Mouse (Mus musculus) heart, adult 18-20 months (tissue): ENCODE data around the gene Zfp248. TPM values are rescaled to one million over a fixed set of nuclear protein-coding genes. Genes with fewer than 3 reads are reported as not detected.

Experiments
- DNase-seq, 2 experiments: peaks; one replicate each; pipeline ENCODE4 v3.0.0; 2021 to 2022; ENCODE audit warnings: mixed read lengths in 1 of 2
- long read RNA-seq, 2 experiments: library from polyadenylated mRNA; stranded (forward); transcript quantifications; one replicate each; pipeline ENCODE4 v2.0.0; 2021
- total RNA-seq, 2 experiments: library from RNA; stranded (reverse); gene quantifications; 2 replicates each; pipeline ENCODE4 v1.2.3; 2021

Zfp248 gene
- total RNA-seq = 1 to 10 TPM; 2.0 to 2.3 TPM
- long read RNA-seq, experiment 1, partial matches to known transcripts = 0 of 1 reads
- long read RNA-seq, experiment 1, other reads (novel, unspliced or antisense) = 1 of 1 reads
- long read RNA-seq, experiment 2 = 0 reads

DNA sequence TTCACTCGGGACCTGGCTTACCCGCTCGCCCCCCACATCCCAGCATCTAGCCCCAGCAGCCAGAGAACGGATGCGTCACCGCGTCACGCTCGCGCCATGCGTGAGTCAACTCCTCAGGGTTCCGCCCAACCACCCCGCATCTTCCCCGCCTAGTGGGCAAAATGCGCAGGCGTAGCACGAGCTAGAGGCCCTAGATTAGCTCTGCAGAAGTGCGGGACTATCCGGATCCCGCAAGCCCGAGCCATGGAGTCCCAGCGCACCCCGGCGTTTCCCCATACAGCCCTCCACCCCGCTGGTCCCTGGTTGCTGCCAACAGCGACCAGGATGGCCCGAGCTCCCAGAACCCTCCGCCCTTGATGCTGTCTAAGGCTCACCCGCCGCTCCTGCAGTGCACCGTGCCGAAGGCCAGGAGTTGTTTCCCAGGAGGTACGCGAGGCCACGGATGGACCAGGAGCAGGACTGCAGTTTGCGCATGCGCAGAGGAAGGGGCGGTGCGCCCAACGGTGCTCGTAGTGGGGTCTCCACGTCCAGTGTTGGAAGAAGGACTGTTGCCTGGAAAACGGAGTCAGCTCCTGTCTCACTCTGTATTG is at the start of gene Zfp248:
Gene Zfp248 (minus strand): TSS at position 487 of the 590 bp plus-strand sequence.
- DNase-seq = peak; percentile 89 to 93

DNA sequence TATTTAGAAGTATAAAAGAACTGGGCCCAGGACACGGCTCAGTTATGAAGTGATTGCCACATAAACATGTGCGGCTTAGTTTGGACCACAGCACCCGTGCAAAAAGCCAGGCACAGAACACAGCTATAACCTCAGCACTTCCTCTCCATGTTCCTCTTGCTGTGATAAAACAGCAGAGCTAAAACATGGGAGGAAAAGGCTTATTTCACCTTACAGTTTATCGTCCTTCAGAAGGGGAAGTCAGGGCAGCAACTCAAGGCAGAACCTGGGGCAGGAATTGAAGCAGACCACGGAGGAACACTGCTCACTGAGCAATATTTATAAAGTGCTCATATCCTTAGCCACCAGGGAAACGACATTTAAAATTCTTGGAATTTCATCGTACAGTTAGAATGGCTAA is 43.7 kb upstream of the Zfp248 start:
- DNase-seq = no peak

DNA sequence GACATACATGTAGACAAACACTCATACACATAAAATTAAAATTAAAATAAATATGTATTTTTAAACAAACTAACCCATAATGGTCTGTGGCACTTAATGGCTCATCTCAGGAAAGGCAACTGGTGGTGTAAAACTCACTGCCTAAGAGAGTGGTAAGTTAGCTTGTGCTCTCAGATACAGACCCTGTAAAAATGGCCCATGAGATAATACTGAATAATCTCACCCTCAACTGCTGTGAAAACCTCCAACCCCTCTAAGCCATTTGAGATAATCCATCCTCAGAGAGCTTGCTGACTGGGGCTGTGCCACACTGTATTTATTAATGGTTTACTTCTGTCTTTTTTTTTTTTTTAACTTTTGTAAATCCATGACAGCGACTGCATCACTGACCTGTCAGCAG is 26.8 kb upstream of the Zfp248 start:
- DNase-seq = no peak

DNA sequence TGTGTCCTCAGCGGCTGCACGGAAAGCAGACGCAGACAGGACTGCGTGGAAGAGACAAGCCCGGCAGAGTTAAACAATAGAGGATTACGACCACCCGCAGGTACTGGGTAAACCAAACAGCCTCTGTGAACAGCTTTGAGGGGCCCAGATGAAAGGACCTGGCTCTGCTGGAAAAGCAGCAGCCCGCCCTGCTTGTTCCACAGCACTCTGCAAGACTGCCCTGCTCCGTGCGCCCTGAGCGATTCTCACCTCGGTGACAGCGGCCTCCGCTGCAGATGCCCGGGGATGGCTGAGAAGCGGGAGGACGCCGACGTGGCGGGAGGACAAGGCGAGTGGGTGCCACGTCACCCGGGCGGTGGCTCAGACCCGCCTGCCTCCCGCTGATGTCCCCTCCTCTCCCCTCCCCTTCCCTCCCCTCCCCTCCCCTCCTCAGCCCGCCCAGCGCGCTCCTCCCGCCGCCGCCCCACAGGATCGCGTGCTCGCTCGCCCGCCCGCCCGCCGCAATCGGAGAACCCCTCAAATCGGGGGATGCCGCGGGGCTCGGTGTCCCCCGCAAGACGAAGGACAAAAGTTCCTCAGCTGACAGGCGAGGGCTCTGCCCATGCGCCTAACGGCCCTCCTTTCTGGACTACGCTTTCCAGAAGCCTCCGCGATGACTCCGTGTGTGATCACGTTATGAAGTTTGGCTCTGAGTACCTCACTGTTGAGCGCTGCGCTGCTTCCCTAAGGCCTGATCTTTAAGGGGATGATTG is 23.8 kb upstream of the Zfp248 start, which contains the start of gene Zfp9:
Gene Zfp9 (minus strand): TSS at position 364 of the 752 bp plus-strand sequence.
- DNase-seq = peak; percentile 83 to 91

DNA sequence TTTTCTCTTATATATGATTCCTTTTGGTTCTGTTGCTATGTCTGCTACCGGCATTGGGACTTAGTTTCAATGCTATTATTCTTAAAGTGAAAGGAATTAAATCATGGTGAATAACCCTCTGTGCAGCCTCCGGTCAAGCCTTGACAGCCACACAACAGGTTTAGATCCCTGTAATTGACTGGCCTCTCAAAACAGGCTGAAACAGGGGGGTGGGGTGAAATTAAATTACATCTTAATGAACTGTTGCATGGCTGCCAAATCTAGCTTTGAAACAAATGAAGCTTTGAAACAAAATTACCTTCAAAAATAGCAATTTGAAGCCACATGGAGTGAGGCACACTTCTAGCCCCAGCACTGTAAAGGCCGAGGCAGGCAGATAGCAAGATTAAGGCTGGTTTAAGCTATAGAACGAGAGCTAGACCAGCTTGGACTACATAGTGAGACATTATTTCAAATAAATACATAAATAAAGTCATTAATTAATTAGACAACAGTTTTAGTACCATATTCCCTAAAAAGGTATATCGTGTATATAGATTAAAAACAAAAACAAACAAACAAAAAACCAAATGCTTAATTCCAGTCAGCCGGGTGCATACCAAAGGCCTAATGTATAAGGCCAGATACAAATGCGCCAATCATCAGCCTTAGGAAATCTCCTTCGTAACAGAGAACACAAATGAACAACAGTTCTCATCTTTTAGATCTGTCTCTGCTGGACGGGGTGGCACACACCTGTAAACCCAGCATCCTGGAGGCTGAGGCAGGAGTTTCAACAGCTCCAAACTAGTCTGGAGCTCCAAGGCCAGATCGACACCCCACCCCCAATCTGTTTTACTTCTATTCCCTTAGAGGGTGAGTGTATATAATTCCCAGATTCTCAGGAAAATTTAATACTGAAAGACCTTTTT is 22.8 kb upstream of the Zfp248 start:
- DNase-seq = peak in 1 of 2 experiments; percentile 19

DNA sequence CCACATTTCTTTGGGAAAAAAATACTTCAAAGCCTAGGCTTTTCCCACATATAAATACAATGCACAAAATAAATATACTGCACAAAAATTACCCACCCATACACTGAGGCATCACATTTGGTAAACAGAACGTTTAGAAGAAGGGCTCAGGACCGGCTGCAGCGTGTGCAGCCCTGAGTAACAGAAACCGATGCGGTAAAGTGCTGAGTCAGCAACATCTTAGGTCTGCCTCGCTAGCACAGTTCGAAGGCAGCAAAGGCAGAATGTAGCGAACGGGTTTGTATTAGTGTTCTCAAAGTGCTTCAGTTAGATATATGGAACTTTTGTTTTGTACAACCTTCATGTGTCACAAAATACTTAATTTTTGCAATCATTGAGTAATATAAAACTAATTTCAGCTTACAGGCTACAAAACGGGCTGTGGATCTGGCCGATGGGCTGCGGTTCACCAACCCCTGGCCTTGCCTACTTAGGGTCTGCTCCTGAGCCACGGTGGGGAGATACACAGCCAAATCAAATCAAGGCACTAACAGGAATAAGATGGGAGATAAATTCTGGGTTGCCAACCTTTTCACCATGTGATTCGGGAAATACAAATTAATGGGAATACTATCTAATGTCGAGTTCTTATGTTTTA is 6.9 kb upstream of the Zfp248 start:
- DNase-seq = no peak

DNA sequence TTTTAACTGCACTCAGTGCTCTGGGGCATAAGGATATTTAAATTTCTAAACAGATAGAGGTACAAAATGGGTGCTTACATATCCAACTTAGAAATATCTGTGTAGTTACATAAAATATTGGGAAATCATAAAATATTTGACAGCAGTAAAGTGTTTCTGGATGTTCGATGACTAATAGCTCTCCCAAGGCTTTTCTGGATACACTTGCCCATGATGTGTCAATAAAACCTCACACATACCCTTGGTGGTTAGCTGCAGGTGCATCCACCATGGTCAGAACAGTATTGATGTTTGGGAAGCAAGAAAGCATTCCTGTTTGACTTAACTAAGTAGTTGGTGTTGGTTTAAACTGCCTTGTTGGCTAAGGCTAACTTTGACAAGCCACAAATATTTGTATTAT is 2.4 kb upstream of the Zfp248 start:
- DNase-seq = no peak

DNA sequence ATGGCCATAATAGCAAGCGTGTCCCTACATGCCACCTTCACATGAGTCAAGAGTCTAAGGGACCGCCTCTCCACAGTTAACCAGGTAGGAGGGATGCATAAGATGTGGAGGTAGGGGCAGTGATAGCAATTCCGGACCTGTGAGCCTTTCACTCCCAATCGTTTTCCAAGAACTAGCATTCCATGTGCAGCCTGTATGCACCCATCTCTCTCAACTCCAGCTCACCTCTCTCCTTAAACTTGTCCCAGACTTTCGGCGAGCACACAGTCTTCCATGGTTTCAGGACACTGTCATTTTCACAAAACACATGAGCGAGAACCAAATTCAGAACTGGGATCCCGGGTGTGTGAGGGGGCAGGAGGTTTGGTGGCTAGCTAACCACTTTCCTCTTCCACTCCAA is 876 bp downstream of the Zfp248 start:
- DNase-seq = peak in 1 of 2 experiments; percentile 13

DNA sequence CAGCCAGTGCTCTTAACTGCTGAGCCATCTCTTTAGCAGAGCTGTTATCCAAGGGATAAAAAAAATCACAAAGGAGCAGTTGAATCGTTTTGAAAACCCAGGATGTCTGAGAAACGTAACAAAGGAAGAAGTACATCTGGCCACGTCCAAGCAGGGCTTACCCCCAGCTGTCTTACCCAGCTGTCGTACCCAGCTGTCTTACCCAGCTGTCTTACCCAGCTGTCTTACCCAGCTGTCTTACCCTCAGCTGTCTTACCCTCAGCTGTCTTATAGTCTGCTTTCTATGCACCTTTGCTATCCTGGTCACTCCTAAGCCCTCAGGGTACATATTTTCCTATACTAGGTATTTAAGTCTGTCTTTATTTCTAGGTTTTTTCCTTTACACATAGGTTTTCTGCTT is 23.8 kb downstream of the Zfp248 start:
- no peak for DNase-seq

DNA sequence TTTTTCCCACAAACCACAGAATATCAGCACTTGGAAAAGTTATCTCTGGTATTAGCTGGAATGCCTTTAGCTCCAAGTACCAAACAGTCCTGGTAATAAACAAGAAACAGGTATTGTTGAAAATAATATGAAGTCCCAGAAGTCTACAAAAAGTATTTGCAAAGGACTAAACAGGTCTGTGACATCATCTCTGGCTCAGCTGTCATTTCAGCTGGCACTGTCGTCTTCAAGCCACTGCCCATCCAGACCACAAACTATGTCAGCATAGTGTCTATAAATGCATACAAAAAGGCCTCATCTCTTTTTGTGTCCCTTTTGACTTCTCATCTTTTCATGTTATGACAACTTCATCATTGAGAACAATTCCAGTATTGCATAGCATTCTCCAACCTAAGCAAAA is 28.7 kb downstream of the Zfp248 start:
- DNase-seq = no peak

DNA sequence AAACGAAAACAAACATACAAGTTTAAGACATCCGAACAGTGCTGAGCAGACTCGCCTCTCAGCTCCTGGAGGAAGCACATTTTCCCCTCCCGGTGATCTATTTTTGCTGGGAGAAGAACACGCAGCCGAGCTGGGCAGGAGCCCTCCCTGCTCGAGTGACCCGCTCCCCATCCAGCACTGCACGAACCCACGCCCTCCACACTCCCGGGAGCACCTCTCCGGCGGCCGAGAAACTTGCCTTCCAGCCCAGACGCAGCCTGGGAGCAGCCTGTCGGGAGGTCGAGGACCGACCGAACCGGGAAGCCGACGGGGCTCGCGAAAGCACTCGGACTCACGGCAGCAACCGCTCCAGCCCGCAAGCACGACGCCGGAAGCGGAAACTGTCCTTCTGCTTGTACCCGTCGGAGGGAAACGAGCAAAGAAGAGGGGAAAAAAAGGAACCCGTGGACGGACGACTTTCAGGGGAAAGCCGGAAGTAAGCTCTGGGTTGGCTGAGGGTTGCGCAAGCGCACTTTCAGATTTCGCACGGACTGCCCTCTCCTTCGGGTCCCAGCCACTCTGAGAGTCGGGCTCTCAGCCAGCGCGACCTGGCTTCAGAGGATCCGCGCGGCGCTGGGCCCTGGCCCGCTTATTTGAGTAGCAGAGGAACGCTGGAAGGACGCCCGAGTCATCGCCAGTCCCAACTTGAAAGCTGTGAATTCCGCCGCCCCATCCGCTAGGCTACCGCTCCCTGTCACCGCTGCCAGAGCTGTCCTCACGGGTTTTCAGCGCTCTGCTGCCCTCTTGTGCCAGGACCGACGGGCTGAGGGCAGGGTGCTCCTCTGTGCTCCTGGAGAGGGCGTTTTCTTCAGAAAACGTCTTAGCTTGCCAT is 36.0 kb downstream of the Zfp248 start, which contains the start of gene Bms1:
Gene Bms1 (minus strand): TSS at position 425 of the 871 bp plus-strand sequence.
- peak; percentile 97 for DNase-seq

DNA sequence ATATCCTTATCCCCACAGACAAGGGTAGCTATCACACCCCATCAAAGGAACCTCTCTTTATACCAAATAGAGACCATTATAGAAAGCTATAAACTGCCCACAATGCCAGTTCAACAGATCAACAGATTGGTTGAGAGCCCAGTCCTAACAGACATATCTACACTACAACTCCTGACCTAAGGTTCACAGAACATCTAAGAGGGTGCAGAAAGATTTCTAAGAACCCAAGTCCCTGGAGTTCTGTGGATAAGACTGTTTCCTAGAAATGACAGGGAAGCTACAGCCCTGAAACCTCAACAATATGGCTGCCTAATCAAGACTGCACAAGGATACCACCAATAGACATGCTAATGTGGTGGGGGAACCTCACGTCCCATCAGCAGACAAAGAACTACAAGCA is 44.9 kb downstream of the Zfp248 start:
- no peak for DNase-seq

DNA sequence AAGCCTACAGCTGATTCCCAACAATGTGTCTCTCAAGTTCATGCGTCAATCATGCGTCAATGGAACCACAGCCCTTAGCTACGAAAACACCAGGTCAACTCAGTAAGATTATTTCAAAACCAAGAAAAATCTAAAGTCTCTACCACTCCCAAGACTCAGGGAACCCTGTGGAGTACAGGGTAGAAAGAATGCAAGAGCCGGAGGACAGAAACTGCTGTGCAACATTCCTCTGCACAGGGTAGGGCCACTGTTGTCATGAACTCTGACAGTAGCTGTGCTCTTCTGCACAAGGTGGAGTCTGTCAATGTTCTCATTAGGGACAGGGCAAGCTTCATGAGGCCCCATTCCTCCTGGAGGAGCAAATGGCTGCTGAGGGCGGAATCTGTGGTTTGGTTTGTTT is 46.8 kb downstream of the Zfp248 start:
- no peak for DNase-seq

DNA sequence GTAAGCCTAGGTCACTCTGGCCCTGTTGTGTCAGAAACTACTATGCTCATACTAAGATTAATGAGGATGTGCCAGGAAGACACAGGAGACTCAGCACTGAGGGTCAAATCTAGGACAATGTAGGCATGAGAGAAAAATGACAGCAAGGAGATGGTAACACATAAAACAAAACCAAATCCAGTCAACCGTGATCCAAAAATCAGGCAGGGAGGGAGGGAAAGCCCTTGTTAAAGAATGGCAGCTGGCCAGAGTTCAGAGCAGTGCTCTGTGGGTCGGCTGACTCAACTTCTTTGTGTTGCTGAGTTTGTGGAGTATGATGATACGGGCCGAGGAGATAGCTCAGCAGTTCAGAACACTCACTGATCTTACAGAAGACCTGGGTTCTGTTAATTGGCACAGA is 48.9 kb downstream of the Zfp248 start:
- no peak for DNase-seq

DNA sequence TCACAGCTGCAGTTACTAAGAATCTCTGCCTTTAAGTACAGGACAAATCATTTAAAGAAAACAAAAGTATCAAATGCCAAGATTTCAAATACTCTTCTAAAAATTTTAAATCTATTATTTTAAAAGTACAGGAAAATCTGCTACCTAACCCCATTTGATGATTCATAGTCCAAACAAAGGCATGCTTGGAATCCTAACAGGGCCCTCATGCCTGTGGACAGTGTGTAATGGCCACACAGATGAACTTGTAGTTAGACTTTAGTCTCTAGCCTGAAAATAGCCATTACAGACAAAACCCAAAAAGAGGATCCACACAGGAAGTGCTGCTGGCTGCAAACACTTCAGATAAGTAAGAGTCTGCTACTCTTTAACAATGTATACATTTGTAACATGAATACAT is 64.6 kb downstream of the Zfp248 start:
- DNase-seq = no peak

DNA sequence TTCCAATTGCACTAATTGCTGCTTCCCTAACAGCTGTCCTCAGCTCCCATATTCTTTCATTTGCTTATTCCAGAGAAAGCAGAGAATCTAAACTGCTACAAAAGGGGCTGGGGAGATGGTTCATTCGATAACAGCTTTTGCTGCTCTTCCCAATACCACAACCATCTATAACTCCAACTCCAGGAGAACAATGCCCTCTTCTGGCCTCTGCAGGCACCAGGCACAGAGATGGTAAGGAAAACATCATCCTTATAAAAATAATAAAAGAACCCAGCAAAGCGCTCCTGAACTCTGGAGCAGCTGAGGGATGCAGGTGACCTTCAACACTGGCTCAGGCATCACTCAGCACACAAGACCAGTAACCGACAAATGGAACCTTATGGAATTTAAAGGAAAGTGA is 69.4 kb downstream of the Zfp248 start:
- no peak for DNase-seq

DNA sequence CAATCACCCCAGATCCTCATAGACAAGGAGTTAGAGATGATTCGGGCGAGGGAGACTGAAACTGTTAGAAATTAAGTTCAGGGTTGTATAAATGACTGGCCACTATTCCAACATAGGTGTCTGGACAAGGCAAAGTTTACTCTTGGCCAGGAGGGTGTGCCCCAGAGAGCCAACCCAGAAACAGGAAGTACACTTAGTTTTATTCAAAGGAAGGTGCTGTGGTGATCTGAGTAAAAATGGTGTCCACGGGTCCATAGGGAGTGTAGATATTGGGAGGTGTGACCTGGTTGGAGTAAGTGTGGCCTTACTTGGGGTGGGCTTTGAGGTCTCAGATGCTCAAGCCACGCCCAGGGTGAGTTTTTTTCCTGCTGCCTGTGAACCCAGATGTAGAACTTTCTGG is 74.1 kb downstream of the Zfp248 start:
- DNase-seq = no peak

DNA sequence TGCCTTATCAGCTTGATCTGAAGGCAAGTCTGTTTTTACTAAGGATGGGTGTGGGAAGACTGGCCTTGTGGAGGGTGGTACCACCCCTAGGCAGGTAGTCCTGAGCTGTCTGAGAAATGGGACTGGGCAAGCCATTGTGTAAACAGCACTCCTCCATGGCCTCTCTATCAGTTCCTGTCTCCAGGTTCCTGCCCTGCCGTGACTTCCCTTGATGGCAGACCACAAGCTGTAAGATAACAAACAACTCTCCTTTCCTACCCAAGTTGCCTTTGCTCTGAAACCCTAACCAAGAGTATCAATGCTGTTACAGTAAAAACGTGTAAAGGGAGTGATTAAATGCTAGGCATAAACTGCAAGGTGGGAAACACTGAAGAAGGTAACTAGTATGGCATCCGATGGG is 74.7 kb downstream of the Zfp248 start:
- no peak for DNase-seq

DNA sequence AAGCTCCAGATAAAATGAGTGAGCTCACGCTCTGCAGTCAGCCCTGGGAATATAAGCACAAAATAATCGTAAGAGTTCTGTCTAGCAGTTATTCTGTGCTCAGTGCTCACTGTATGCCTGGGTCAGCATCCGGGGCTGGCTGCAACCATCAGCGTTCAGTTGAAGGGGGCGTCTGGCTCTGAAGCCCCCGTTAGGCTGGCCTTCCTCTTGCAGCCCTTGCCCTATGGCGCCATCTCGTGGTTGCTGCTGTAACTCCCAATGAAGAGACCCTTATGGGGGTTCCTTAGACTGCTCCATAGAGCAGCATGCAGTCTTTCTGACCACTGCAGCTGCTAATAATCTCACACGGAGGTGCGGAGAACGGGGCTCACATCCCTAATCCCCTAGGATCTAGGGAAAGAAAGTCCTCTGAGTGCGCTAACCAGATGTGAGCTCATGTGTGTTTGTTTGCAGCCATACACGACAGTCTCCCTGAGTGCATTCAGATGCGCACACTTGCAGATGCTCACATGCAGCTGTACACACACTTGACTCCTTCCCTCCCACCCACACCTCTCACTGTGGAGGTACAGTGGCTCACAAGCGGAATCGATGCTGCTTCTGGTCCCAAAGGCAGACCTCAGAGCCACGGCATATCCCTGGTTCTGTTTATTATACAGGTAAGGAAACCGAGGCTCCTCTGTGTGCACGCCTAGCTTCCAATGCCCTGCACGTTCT is 75.7 kb downstream of the Zfp248 start:
- peak; percentile 41 to 83 for DNase-seq

DNA sequence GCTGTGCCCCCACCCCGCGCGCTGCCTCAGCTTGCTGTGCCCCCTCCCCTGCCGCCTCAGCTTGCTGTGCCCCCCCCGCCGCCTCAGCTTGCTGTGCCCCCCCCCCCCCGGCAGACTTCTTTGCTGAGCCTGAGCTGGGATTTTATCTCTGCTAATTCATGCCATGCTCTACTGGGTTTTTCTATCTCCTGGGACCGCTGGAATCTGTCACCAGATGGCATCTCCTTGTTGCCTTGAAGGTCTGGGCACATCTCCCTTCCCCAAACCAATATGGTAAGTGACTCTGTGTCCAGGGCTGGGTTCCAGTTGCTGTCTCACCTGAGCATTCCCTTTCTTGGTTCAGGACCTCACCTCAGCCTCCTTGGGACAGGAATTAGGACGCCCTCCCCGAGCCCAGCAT is 77.7 kb downstream of the Zfp248 start:
- no peak for DNase-seq
